Mouse (Mus musculus): ENCODE data around the gene Lmcd1.

The Lmcd1 gene

DNA sequence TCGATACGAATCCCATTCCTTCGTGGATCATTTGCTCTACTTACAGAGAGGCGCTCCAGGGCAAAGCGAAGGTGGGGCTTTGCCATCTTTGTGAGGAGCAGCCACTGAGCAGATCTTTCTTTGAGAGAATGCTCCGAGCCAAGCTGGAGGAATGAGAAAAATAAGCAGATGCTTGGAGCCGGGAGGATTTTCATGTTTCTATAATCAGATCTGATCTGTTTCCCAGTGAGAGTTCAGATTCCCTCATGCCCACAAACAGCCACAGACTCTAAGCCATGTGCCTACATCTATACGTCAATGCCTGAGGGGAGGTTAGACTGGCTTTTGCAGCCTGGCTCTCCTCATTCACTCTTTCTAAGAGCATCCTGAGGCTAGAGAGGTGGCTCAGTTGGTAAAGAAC, 87.1 kb downstream of the Lmcd1 start:
- 46% methylated on average over 8 of the region's 8 CpGs for WGBS

DNA sequence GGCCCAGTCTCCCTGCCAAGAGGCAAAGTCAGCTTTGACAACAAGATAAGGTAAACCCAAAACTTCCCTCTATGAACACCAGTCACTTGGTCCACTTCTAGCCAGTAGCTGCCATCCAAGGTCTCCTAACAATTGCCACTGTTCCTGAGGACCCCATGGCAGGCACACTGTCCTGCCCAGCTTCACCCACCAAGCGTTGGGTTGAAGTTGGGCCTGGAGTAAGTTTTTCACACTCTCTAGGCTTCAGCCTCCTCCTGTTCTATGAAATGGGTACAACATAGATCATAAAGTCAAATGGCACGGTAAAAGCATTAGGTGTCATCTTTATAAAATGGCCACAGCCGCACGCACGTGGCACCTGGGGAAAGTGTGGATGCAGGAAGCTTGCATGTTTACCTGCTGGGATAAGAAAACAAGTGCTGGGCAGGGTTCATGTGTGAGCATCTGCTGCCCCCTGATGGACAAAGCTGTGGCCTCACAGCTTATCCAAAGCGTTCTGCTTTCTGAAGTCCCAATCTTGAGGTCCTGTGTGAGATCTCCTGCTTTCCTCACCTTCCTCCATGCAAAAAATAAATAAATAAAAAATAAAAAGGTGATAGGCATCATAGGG, 88.9 kb downstream of the Lmcd1 start:
- 36% methylated on average over 6 of the region's 6 CpGs for WGBS

DNA sequence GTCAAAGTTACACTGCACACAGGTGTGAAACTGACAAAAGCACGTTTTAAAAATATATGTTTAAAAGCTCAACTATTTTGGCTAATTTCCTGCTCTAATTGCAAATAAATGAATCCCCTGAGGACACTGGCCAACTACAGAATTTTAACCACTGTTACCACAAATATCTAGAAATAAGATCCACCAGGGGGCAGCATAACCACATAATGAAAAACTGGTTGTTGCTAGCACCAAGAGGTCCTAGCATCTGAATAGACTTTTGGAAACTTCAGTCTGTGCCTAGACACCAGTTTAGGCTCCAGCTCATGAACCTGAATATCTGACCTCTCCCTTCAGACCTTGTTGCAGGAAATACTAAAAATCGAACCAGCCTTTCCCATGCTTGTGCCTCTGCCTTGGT, 91.0 kb downstream of the Lmcd1 start:
- 53% methylated on average over 2 of the region's 2 CpGs for WGBS

DNA sequence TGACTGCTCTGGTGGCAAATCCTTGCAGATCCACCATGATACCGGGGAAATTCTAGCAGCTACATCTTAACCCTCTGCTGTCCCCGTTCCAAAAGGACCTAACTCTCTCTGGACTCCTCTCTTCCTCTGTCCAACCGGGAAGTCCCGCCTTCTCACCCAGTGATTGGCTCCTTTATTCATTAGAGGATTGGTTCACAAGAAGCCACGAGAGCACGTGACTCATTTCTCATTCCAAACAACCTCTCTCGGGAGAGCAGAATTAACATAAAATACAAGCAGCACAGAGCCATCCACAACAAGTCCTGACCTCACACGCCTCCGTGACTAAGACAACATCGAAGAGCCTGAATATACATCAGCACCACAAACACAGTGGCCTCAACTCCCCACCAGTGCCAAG, 91.7 kb downstream of the Lmcd1 start:
- WGBS, result 85% methylated on average over 10 of the region's 10 CpGs

DNA sequence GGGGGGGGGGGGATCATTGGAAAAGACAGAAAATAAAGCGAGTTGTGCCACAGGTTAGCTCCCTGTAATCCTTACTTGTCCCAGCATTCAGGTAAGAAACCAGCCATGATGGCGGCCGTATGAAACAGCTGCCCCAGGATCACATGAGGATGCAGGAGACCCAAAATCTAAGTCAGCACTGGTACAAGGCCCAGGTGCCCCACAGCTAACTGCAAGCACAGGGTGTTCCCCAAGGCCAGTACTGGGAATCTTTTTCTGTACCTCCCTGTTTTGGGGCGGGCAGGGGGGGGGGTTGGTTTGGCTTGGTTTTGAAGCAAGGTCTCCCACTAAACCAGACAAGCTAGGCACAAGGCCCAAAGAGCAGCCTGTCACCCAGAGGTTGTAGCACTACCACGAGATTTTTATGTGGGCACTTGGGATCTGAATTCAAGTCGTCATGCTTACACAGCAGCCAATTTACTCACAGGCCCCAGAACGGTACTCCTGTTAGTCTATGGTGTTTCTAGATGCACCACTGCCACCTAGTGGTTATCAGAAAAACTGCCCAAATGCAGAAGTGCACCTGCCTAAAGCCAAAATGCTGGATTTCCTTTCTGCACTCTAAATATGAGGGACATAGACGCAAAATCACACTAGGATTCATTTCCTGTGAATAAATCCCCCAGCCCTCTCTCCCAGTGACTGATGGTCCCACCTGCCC, 100.5 kb downstream of the Lmcd1 start:
- 46% methylated on average over 8 of the region's 8 CpGs for WGBS

DNA sequence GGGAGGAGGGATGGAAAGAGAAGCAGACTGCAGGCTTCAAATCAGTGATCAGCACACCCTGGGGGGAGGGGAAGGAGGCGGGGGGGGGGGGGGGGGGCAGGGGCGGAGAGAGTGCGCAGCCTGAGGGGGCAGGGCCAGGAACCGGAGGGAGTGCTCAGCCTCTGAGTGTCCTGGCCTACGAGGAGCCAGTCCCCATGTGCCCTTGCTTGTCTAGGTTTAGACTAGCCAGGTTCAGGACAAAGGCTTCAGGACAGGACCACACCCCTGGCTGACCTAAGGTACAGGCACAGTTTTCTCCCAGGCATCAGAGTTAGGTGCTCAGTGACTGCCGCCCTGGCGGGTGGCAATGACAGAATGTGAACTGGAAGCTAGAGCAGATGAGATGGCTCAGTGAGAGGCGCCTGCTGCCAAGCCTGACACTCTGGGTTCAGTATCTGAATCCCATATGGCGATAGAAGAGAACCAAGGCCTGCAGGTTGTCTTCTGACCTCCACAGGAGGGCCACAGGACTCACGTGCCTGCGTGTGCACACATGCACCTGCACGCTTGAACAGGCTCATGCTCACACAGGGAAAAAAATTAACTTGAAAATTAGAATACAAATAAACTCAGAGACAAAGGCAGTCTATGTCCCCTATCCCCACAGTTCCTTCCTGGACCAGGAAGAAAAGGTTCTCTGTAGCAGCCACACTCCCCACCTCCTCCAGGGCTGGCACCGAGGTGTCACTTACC, 102.3 kb downstream of the Lmcd1 start:
- WGBS, result 71% methylated on average over 10 of the region's 13 CpGs

DNA sequence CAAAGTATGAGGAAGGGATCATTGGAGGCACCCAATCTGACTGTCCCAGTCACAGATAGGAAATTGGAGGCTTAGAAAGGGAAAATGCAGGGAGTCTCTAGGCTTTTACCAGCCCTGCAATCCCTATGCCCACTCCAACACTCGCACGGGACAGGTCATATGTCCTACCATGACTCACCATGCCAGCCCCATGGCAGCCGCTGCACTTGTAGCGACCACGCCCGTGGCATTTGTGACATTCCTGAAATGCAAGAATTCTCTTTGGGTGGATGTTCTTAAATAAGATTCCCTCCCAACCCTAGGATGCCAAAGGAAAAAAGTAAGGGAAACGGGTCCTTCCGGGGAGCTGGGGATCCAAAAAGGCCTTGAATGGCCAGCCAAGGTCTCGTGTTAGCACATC, 105.5 kb downstream of the Lmcd1 start:
- WGBS, result 92% methylated on average over 9 of the region's 9 CpGs
